Mouse (Mus musculus): ENCODE data around the gene Vopp1.

DNA sequence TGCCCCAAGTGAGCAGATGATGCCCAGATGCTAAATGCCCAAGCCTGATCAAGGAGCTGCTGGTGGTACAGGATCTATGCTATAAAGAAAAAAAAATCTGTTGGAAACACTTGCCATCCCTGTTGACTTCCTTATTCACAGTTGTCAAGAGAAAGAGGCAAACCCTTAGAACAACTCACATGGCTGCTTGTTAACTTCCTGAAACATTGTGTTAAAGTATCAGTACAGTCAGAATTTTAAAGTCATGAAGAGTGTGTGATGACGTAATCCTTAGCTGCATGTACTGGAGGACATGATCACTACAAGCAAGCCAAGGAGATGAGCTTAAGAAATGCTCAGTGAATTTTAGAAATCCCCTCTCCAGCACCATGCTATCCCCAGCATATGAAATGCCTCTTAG is 51.2 kb downstream of the Vopp1 start:
- TF ChIP-seq CTCF (IDR thresholded peaks at IDR 0.05; ENCODE audit: low read depth, low read length) (no peak), GATA1 (IDR thresholded peaks at IDR 0.05; ENCODE audit: borderline replicate concordance, low read length) (no peak), POLR2AphosphoS5 (IDR thresholded peaks at IDR 0.05; ENCODE audit: insufficient replicate concordance, low read depth, low read length) (no peak), TAL1 (conservative IDR thresholded peaks at IDR 0.05; ENCODE audit: low read depth, low read length) (no peak), GATA2 (IDR thresholded peaks at IDR 0.05; ENCODE audit: borderline replicate concordance, low read depth, low read length) (no peak)
